Mouse (Mus musculus): ENCODE measurements at regions not wholly inside any gene's neighbourhood (a gene's known extent, or its start where the extent isn't known, plus 50 kb on each side); places are given as distances from the start of the nearest gene placed in this dataset.
A peak's percentile ranks its signal among the peaks of the same experiment; 100 is the strongest.

DNA sequence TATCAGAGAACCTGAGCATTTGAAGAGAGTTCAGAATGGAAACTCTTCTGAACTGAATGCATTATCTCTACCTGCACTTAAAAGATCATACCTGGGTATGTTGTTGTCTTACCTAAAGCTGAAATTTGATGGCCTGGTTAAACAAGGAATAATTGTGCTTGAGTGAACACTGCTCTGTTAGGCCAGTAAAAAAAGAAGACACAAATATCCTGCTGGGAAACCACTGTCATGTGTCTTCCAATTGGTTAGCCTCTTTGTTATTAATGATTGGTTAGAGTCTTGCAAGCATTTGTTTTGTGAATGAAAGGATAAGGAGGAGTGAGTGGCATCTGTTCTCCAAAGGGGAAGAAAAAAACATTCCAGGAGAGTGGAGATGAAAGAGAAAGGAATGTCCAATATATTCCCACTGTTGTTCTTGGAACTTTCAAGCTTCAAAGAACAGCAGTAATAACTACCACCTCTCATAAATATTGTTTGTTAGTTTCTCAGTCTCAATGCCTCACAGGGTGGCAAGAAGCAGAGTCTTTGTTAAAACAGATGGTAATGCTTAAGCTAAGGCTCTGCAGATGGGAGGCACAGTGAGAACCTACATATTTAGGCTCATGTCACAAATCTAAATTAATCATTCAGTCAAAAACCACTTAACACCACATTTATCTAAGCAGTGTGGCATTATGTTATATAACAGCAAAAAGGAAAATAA lies 165.5 kb downstream of the Dsel start:
- no peak for DNase-seq (ENCODE audit: low read depth, low spot score)

DNA sequence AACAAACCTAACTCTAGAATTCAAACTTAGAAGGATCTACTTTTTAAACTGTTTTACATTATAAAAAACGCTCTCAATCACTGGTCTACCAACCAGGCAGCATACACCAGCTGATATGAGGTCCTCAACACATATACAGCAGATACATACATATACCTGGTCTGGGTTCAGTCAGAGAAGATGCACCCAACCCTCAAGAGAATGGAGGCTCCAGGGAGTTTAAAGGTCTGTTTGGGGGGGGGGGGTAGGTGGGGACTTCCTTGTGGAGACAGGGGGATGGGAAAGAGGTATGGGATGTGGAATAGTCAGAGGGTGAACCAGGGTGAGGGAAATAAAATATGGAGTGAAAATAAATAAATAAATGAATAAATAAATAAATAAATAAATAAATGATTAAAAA lies 203.8 kb downstream of the Dsel start:
- DNase-seq (ENCODE audit: low read depth, low spot score): no peak

DNA sequence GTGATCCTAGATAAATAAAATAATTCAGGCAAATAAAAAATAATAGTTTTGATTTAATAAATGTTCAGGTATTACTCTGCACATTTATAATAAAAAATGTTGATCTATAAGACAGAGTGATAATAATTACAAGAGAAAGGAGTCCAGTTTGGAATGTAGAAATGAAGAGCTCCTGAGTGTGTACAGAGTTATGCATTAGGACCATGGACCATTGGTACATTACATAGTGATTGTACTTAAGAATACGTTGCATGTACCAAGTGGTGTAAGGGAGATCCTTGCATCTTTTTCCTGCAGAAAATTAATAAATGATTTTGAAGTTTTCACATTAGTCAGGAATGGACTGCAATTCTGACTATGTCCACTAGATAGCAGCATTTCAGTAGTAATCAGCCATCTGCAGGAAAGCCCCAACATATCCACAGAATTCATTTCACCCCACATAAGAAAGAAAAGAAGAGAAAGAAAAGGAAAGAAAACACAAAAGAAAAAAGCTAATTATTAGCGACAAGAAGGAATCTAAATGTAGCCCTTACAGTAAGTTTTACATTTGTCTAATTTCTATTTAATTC lies 204.5 kb downstream of the Dsel start:
- DNase-seq (ENCODE audit: low read depth, low spot score): peak; percentile 28

DNA sequence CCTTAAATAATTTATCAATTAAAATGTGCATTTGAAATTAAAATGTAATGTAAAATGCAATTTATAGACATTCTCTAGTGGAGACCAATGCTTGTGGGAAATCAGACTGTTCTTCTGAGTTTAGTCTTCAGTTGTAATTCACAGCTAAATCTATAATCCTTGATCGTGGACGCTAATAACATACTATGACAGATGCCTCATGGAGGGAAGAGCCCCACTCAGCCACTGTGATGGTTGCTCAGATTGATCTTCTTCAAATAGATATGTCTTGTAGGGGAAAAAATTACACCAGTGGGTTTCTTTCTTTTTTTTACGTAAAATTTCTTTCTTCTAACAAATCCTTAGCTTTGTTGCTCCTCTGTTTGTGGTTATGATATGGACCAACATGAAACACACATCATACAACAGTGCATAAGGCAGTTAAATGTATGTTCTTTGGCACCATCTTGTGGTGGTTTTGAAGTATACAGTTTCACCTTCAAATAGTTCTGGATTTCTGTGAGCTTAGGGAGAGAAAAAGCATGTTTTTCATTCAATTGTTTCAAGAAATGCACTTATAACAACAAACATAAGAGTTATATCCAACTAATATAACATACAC lies 230.8 kb downstream of the Dsel start:
- DNase-seq (ENCODE audit: low read depth, low spot score): peak; percentile 66

Measured in brain, embryonic 18.5 days (tissue).